Mouse (Mus musculus): Measurements from ENCODE around the gene Clcnka.
A peak's percentile ranks its signal among the peaks of the same experiment; 100 is the strongest.

Clcnka gene

GRCm38 (mm10) chr4:141398545-141398944, at the start of gene Clcnka:
Gene Clcnka, minus strand, starts transcription at chr4:141398724.
- peak; percentile 61 to 75 for DNase-seq

GRCm38 (mm10) chr4:141446211-141446610, 47.7 kb upstream of the Clcnka start:
- no peak for DNase-seq

- DNase-seq: no peak
Measured at GRCm38 (mm10) chr4:141445328-141445720, 46.8 kb upstream of the Clcnka start.

- peak; percentile 89 to 95 for DNase-seq
Measured at GRCm38 (mm10) chr4:141444451-141445327, 46.2 kb upstream of the Clcnka start, which contains the start of gene Zbtb17. Gene Zbtb17, plus strand, starts transcription at chr4:141444654.

- DNase-seq: no peak
Measured at GRCm38 (mm10) chr4:141443641-141444429, 45.3 kb upstream of the Clcnka start.

GRCm38 (mm10) chr4:141440877-141441276, 42.4 kb upstream of the Clcnka start:
- DNase-seq: peak; percentile 78 to 86

- peak; percentile 62 to 67 for DNase-seq
Measured at GRCm38 (mm10) chr4:141439083-141439803, 40.7 kb upstream of the Clcnka start.

GRCm38 (mm10) chr4:141435974-141436373, 37.5 kb upstream of the Clcnka start, which contains the start of gene Srarp:
Gene Srarp, minus strand, starts transcription at chr4:141436105.
- DNase-seq: no peak

- no peak for DNase-seq
Measured at GRCm38 (mm10) chr4:141433191-141433590, 34.7 kb upstream of the Clcnka start.

- DNase-seq: peak; percentile 63 to 66
Measured at GRCm38 (mm10) chr4:141432666-141433065, 34.1 kb upstream of the Clcnka start.

- DNase-seq: peak; percentile 83 to 90
Measured at GRCm38 (mm10) chr4:141430997-141431396, 32.5 kb upstream of the Clcnka start.

- peak; percentile 60 to 84 for DNase-seq
Measured at GRCm38 (mm10) chr4:141429847-141430246, 31.3 kb upstream of the Clcnka start.

GRCm38 (mm10) chr4:141429381-141429780, 30.9 kb upstream of the Clcnka start:
- DNase-seq: no peak

- DNase-seq: no peak
Measured at GRCm38 (mm10) chr4:141427921-141428320, 29.4 kb upstream of the Clcnka start.

- DNase-seq: no peak
Measured at GRCm38 (mm10) chr4:141426796-141427745, 28.5 kb upstream of the Clcnka start.

GRCm38 (mm10) chr4:141425484-141426479, 27.3 kb upstream of the Clcnka start:
- peak; percentile 69 to 72 for DNase-seq

- DNase-seq: no peak
Measured at GRCm38 (mm10) chr4:141423691-141424431, 25.3 kb upstream of the Clcnka start.

GRCm38 (mm10) chr4:141423288-141423687, 24.8 kb upstream of the Clcnka start:
- no peak for DNase-seq

GRCm38 (mm10) chr4:141422841-141423240, 24.3 kb upstream of the Clcnka start:
- DNase-seq: no peak

All from kidney, postnatal 36 days (tissue).